Mouse (Mus musculus) hindbrain, embryonic 12.5 days (tissue): ENCODE data around the gene Dyrk3. TPM values are rescaled to one million over a fixed set of nuclear protein-coding genes. Genes with fewer than 3 reads are reported as not detected.
A peak's percentile ranks its signal among the peaks of the same experiment; 100 is the strongest.
"Not testable (repeated sequence)": the region's sequence is repeated elsewhere in the genome, so short reads cannot be mapped to it uniquely, and the experiment has no call there.

Experiments
- ATAC-seq: fragments of 200-750 bp; cut with Nextera tagmentation; 2 replicates; pipeline ENCODE4 v1.8.0; 2017; ENCODE audit warnings: moderate TSS enrichment; ENCODE audit not compliant: low FRiP score
- H3K27ac ChIP-seq: fragments of 300-500 bp; sonication (generic); 2 replicates; pipeline ENCODE4 v1.5.1; 2016; ENCODE audit warnings: mild to moderate bottlenecking
- H3K27me3 ChIP-seq: fragments of 300-500 bp; sonication (generic); 2 replicates; pipeline ENCODE4 v1.6.1; 2016; ENCODE audit warnings: mild to moderate bottlenecking
- H3K36me3 ChIP-seq: fragments of 300-500 bp; sonication (generic); 2 replicates; pipeline ENCODE4 v1.6.1; 2016; ENCODE audit warnings: mild to moderate bottlenecking
- H3K4me1 ChIP-seq: fragments of 300-500 bp; sonication (generic); 2 replicates; pipeline ENCODE4 v1.6.1; 2016
- H3K4me2 ChIP-seq: fragments of 300-500 bp; sonication (generic); replicated peaks from 2 replicates; pipeline ENCODE4 v1.6.1; 2016; ENCODE audit warnings: mild to moderate bottlenecking
- H3K4me3 ChIP-seq: fragments of 300-500 bp; sonication (generic); 2 replicates; pipeline ENCODE4 v1.5.1; 2016; ENCODE audit warnings: mild to moderate bottlenecking
- H3K9ac ChIP-seq: fragments of 300-500 bp; sonication (generic); 2 replicates; pipeline ENCODE4 v1.6.1; 2016; ENCODE audit warnings: mild to moderate bottlenecking, moderate library complexity
- H3K9me3 ChIP-seq: fragments of 300-500 bp; sonication (generic); replicated peaks from 2 replicates; pipeline ENCODE4 v1.6.1; 2016; ENCODE audit warnings: mild to moderate bottlenecking
- WGBS: fragments of 180-500 bp; shearing (Covaris S2); methylation state at CpG from one replicate; pipeline ENCODE4 v1.1.7; 2016; 5-methylcytosine and 5-hydroxymethylcytosine counted together
- polyA plus RNA-seq: library from polyadenylated mRNA; unstranded; fragments of >200 nt; fragmentation: Nextera tagmentation; extraction: Ambion mirVana; gene quantifications from 2 replicates; pipeline ENCODE4 v1.2.1, GENCODE M21; 2016

Gene Dyrk3
- polyA plus RNA-seq, 1 experiment from 2014 or later = 14.3 TPM

DNA sequence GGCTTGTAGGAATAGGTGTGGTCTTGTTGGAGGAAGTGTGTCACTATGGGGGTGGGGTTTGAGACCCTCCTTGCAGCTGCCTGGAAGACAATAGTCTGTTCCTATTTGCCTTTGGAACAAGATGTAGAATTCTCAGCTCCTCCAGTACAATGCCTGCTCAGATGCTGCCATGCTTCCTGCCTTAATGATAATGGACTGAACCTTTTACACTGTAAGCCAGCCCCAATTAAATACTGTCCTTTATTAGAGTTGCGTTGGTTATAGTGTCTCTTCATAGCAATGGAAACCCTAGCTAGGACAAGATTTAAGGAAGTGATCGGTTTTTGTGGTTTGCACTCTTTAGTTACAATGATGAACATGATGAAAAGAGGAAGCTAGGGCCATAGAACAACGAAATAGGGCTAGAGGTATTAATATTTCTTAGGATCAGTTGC, 8.1 kb upstream of the Dyrk3 start:
- no peak overlapping the region for H3K4me3 ChIP-seq
- ATAC-seq = no peak
- H3K27me3 ChIP-seq = no peaks in the 10 kb centered on the region
- no peaks in the 10 kb centered on the region for H3K4me1 ChIP-seq
- 85% methylated on average over 3 of the region's 3 CpGs for WGBS
- H3K9ac ChIP-seq = no peak overlapping the region
- no peak overlapping the region for H3K27ac ChIP-seq
- H3K4me2 ChIP-seq = no peak overlapping the region
- no peaks in the 10 kb centered on the region for H3K36me3 ChIP-seq
- no peaks in the 10 kb centered on the region for H3K9me3 ChIP-seq

DNA sequence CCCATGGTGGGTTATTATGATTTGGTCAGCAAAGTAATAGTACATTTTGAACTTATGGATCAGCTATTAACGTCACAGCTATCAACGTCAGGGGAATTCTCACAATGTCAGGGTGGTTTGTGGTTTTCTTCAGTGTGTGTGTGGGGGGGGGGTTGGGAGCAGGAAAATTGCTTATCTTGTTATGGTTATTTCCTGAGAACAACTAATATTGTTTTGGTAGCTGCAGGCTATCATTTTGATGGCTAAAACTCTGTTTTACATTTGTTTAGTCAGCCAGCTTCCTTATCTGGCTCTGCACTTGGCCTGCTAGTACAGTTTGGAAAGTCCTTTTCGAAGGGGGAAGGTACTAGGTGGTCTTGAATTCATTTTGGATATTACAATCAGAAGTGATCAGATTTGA, 7.1 kb upstream of the Dyrk3 start:
- not testable (repeated sequence) for H3K27me3 ChIP-seq, ATAC-seq, H3K4me3 ChIP-seq, H3K27ac ChIP-seq, H3K9ac ChIP-seq, H3K4me2 ChIP-seq, H3K4me1 ChIP-seq, H3K9me3 ChIP-seq, H3K36me3 ChIP-seq
- WGBS = 88% methylated on average over 3 of the region's 3 CpGs

DNA sequence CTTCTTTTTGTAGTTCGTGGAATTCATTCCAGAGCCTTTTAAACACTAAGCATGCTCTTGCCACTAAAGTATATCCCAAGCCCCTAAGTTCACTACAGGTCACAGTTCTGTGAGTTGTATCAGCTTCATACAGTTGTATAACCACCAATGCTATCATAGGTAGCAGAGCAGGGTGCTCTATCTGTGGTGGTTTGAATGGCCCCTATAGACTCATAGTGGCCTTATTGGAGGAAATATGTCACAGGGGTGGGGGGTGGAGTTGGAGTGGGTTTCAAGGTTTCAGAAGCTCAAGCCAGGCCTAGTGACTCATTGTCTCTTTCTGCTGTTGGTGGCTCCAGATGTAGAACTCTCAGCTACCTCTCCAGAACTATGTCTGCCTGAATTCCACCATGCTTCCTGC, 4.3 kb upstream of the Dyrk3 start:
- WGBS = 78% methylated on average over 1 of the region's 1 CpGs
- Histone ChIP-seq H3K36me3 (no peaks in the 10 kb centered on the region), H3K9ac (no peak overlapping the region), H3K9me3 (no peaks in the 10 kb centered on the region), H3K27ac (no peak overlapping the region), H3K4me2 (no peak overlapping the region), H3K27me3 (no peaks in the 10 kb centered on the region), H3K4me3 (no peak overlapping the region), H3K4me1 (0 out of 2 replicates have a peak, but pooled peaks cover 7% of the 10 kb centered on the region)
- no peak for ATAC-seq

- Histone ChIP-seq H3K4me2 (no peak overlapping the region), H3K27me3 (no peaks in the 10 kb centered on the region), H3K27ac (no peak overlapping the region), H3K4me1 (peaks cover 14% of the 10 kb centered on the region; the same call in 1 of the 2 replicates), H3K36me3 (no peaks in the 10 kb centered on the region), H3K9me3 (no peaks in the 10 kb centered on the region), H3K9ac (no peak overlapping the region), H3K4me3 (no peak overlapping the region)
- 66% methylated on average over 2 of the region's 2 CpGs for WGBS
- ATAC-seq = no peak
These were observed 3.3 kb upstream of the Dyrk3 start for GRCm38 (mm10) chr1:131141449-131141848.

DNA sequence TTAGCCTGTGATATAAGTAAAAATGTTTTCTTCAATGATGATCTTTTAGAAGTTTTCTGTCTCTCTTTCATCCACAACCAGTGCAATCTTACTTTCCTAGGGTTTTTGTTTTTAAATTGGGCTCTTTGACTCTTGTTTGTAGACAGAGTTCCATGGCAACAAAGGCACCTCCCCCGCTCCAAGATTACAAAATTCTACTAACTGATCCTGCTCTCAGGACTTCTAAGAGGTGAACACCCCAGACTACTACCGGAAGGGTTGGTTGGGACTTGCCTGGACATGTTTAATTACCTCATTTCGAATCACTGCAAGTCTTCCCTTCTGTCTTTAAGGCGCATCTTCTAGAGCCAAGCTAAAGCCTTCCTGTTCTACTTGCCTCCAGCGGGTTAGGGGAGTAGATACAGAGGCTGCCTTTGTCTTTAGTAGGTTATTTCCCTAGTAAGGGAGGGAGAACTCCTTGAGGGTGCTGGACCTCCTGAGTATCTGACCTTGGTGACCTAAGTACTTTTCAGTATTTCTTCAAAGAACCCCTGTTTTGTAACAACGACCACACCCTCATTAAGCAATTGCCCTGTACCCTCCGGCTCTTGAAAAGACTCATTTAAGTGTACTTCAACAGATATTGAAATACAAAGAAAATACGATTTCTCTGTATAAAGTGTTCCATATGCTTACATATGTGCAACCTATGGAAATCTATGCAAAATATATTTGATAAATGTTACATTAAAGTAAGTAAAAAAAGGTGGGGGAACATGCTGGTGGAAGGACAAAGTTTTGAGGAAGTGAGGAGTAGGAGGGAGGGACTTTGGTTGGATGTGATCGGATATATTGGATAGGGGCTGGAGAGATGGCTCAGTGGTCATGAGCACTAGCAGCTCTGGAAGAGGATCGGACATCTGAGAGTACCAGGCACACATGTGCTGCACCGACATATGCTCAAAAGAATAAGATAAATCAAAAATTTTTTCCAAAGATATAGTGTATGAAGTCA, 1.3 kb upstream of the Dyrk3 start:
- Histone ChIP-seq H3K4me2 (peak overlapping the region; percentile 61), H3K9ac (no peak overlapping the region), H3K27ac (0 out of 2 replicates have a peak overlapping the region, but pooled peaks have one; percentile 93), H3K4me1 (peaks cover 28% of the 10 kb centered on the region), H3K4me3 (peak overlapping the region; percentile 88; the same call in 1 of the 2 replicates), H3K27me3 (no peaks in the 10 kb centered on the region), H3K36me3 (no peaks in the 10 kb centered on the region), H3K9me3 (no peaks in the 10 kb centered on the region)
- no peak for ATAC-seq
- WGBS = 78% methylated on average over 11 of the region's 11 CpGs

GRCm38 (mm10) chr1:131137717-131138118, 422 bp downstream of the Dyrk3 start:
- Histone ChIP-seq H3K36me3 (0 out of 2 replicates have a peak, but pooled peaks cover 3% of the 10 kb centered on the region), H3K4me3 (peak overlapping the region; percentile 88), H3K9me3 (no peaks in the 10 kb centered on the region), H3K27me3 (no peaks in the 10 kb centered on the region), H3K9ac (peak overlapping the region; percentile 76), H3K4me1 (peaks cover 33% of the 10 kb centered on the region), H3K27ac (peak overlapping the region; percentile 93), H3K4me2 (peak overlapping the region; percentile 61)
- peak; percentile 91 for ATAC-seq
- 0% methylated on average over 36 of the region's 36 CpGs for WGBS

DNA sequence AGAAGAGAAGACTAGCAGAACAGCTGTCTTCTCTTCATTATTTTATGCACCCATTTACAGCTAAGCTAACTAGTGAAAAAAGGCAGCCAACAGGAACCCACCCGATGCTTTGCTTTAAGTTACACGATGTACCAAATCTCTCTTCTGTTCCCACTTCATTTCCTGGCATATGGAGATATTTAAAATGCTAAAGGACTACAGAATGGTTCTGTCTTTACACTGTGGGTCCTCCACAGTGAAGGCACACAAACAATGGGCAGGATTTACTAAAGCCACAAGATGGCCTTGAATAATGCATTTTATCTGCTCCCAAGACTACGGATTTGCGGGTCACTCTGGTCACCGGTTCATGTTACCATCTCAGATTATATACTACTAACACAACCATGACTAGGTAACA, 1.0 kb downstream of the Dyrk3 start:
- Histone ChIP-seq H3K9me3 (no peaks in the 10 kb centered on the region), H3K27ac (no peak overlapping the region; the same call in 1 of the 2 replicates), H3K4me1 (peaks cover 33% of the 10 kb centered on the region), H3K36me3 (0 out of 2 replicates have a peak, but pooled peaks cover 3% of the 10 kb centered on the region), H3K4me2 (peak overlapping the region; percentile 61), H3K27me3 (no peaks in the 10 kb centered on the region), H3K9ac (peak overlapping the region; percentile 47), H3K4me3 (peak overlapping the region; percentile 88)
- ATAC-seq = no peak
- WGBS = 15% methylated on average over 5 of the region's 5 CpGs

DNA sequence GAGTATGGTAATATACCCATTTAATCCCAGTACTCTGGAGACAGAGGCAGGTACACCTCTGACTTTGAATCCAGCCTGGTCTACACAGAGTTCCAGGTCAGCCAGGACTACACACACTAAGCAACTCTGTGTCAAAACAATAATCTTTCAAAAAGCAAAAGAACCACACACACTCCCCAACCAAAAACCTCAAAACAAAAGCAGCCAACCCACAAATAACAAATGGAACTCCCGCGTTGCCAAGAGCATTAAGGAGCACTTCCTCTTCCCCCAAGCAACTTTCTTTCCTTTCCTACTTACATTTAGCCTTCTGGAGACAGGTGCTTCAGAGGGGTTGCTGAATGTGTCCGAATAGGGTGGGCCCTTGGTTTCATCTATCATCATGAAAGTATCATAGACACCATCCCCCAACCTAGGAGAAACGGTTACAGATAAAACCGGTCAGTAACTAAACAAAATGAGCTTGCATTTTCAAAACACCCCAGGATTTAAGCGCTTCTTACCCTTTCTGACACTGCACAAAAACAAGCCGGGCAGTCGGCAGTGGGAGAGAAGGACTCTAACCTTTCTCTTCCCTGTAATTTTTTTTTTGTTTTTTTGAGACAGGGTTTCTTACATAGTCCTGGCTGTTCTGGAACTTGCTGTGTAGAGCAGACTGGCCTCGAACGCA, 2.0 kb downstream of the Dyrk3 start:
- Histone ChIP-seq H3K27me3 (no peaks in the 10 kb centered on the region), H3K9me3 (no peaks in the 10 kb centered on the region), H3K4me3 (no peak overlapping the region), H3K9ac (no peak overlapping the region), H3K4me1 (peaks cover 33% of the 10 kb centered on the region), H3K4me2 (peak overlapping the region; percentile 61), H3K36me3 (0 out of 2 replicates have a peak, but pooled peaks cover 3% of the 10 kb centered on the region), H3K27ac (no peak overlapping the region)
- WGBS = 85% methylated on average over 10 of the region's 10 CpGs
- ATAC-seq = no peak

DNA sequence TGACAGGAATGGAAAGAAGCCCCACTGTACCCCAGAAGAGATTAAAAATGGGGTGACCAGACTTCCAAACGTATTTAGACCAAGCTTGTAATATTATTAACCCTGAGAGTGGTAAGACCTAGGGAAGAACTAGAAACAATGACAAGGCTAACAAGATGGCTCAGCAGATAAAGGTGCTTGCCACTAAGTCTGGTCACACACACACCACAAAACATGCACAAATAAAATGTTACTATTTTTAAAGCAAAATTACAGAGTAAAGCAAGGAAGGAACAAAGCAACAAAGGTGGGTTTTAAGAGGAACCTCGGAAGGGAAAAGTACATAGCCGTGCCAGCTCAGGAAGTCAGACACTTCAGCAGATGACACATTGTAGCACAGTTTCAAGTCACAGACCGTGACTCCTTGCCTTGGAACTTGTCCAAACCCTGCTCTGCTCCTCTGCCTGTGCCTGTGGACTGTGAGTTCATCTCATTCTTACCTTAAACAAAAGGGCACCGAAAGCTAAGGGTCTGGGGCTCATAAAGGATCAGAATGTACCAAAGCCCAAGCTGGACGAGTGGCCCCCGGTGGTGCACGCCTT, 3.1 kb downstream of the Dyrk3 start:
- no peak overlapping the region for H3K27ac ChIP-seq
- no peaks in the 10 kb centered on the region for H3K27me3 ChIP-seq
- no peaks in the 10 kb centered on the region for H3K9me3 ChIP-seq
- H3K4me2 ChIP-seq = peak overlapping the region; percentile 13; the same call in 1 of the 2 replicates
- H3K4me3 ChIP-seq = no peak overlapping the region
- no peak for ATAC-seq
- no peak overlapping the region for H3K9ac ChIP-seq
- peaks cover 9% of the 10 kb centered on the region for H3K36me3 ChIP-seq
- WGBS = 70% methylated on average over 8 of the region's 8 CpGs
- H3K4me1 ChIP-seq = peaks cover 33% of the 10 kb centered on the region

GRCm38 (mm10) chr1:131134231-131134630, 3.9 kb downstream of the Dyrk3 start:
- Histone ChIP-seq H3K27me3 (no peaks in the 10 kb centered on the region), H3K9ac (no peak overlapping the region), H3K4me2 (0 out of 2 replicates have a peak overlapping the region, but pooled peaks have one; percentile 3), H3K4me3 (no peak overlapping the region), H3K36me3 (peaks cover 17% of the 10 kb centered on the region), H3K4me1 (peaks cover 33% of the 10 kb centered on the region), H3K27ac (peak overlapping the region; percentile 56), H3K9me3 (no peaks in the 10 kb centered on the region)
- WGBS = 53% methylated on average over 6 of the region's 6 CpGs
- ATAC-seq = no peak

DNA sequence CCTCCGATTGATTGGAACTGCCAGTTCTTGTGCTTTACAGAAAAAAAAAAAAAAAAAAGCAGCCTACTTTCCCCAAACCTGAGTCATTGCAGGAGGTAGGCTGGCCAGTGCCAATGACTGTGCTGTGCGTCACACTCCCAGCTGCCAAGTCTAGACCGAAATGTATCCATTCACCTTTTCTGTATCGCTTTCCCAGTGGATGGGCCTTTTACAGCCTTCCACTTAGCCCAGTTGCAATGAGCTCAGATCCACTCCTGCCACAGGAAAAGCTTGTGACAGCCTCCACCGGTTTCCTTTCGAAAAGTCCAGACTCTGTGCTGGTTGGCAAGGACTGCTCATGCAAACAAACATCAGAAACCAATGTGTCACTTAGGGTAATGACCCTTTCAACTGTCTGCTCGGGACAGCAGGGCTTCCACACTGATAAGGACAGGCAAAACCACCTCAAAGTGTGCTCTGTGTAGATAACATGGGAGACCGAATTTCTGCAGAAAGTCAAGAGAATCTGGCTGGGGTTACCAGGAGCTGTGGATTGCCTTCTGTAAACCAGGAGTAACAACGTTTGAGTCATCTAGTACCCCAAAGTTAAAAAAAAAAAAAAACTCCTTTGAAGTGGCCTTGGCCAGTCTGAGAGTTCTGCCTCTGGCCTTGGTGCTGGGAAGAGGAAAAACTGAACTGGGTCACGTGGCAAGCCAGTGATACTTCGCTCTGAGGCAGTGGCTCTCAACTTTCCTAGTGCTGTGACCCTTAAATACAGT, 12.0 kb downstream of the Dyrk3 start:
- WGBS = 80% methylated on average over 11 of the region's 11 CpGs
- 0 out of 2 replicates have a peak, but pooled peaks cover 2% of the 10 kb centered on the region for H3K4me1 ChIP-seq
- H3K9ac ChIP-seq = no peak overlapping the region
- no peaks in the 10 kb centered on the region for H3K9me3 ChIP-seq
- peaks cover 39% of the 10 kb centered on the region for H3K36me3 ChIP-seq
- no peak for ATAC-seq
- H3K4me2 ChIP-seq = no peak overlapping the region
- no peak overlapping the region for H3K4me3 ChIP-seq
- no peak overlapping the region for H3K27ac ChIP-seq
- H3K27me3 ChIP-seq = no peaks in the 10 kb centered on the region
